Mouse (Mus musculus) heart, postnatal 25 days (tissue): Measurements from ENCODE around the gene Timm23. TPM values are rescaled to one million over a fixed set of nuclear protein-coding genes. Genes with fewer than 3 reads are reported as not detected.
A peak's percentile ranks its signal among the peaks of the same experiment; 100 is the strongest.
"Not testable (repeated sequence)": the region's sequence is repeated elsewhere in the genome, so short reads cannot be mapped to it uniquely, and the experiment has no call there.

Experiments used
- DNase-seq: peaks from one replicate; pipeline ENCODE4 v3.0.0; 2022; ENCODE audit warnings: low spot score
- intact Hi-C: fragments of 180-260 bp; cut with DNase I; formaldehyde crosslinking; loops from one replicate; pipeline ENCODE4 v1.15.1; 2025
- total RNA-seq, 2 experiments: library from RNA; stranded (reverse); gene quantifications; 2 replicates each; pipeline ENCODE4 v1.2.3; 2021

Timm23 gene
- total RNA-seq: 100 to 1,000 TPM; 209 to 233 TPM

GRCm38 (mm10) chr14:32201791-32202451, at the start of gene Timm23, which contains the start of gene Parg:
Gene Timm23, minus strand, starts transcription at chr14:32201898.
Gene Parg, plus strand, starts transcription at chr14:32201949.
- intact Hi-C loops: no loop called here
- DNase-seq: peak; percentile 74

GRCm38 (mm10) chr14:32249616-32250015, 47.9 kb upstream of the Timm23 start:
- intact Hi-C loops: no loop called here
- DNase-seq: no peak

- DNase-seq: no peak
- intact Hi-C loops: no loop called here
These were observed 44.3 kb upstream of the Timm23 start for GRCm38 (mm10) chr14:32246019-32246418.

GRCm38 (mm10) chr14:32242401-32242800, 40.7 kb upstream of the Timm23 start:
- intact Hi-C loops: no loop called here
- DNase-seq: no peak

GRCm38 (mm10) chr14:32228996-32229395, 27.3 kb upstream of the Timm23 start:
- DNase-seq: no peak
- intact Hi-C loops: loop anchor here (2.0 kb wide), 2 partner anchors 244 to 254 kb away; no protein-coding TSS in a partner anchor

GRCm38 (mm10) chr14:32226601-32227000, 24.9 kb upstream of the Timm23 start:
- no peak for DNase-seq
- intact Hi-C loops: no loop called here

GRCm38 (mm10) chr14:32201354-32201753, 344 bp downstream of the Timm23 start:
- no peak for DNase-seq
- intact Hi-C loops: no loop called here

- intact Hi-C loops: loop anchor here (5.0 kb wide), 2 partner anchors 66 to 241 kb away; no protein-coding TSS in a partner anchor
- DNase-seq: not testable (repeated sequence)
These were observed 8.1 kb downstream of the Timm23 start for GRCm38 (mm10) chr14:32193557-32193956.

GRCm38 (mm10) chr14:32192437-32192836, 9.3 kb downstream of the Timm23 start:
- DNase-seq: no peak
- intact Hi-C loops: loop anchor here (5.0 kb wide), 2 partner anchors 65 to 240 kb away; no protein-coding TSS in a partner anchor

GRCm38 (mm10) chr14:32191926-32192325, 9.8 kb downstream of the Timm23 start:
- no peak for DNase-seq
- intact Hi-C loops: loop anchor here (5.0 kb wide), 2 partner anchors 65 to 240 kb away; no protein-coding TSS in a partner anchor

- intact Hi-C loops: loop anchor here (5.0 kb wide), 2 partner anchors 64 to 239 kb away; no protein-coding TSS in a partner anchor
- no peak for DNase-seq
These were observed 10.9 kb downstream of the Timm23 start for GRCm38 (mm10) chr14:32190627-32191391.

GRCm38 (mm10) chr14:32183846-32184245, 17.9 kb downstream of the Timm23 start:
- DNase-seq: no peak
- intact Hi-C loops: no loop called here

- no peak for DNase-seq
- intact Hi-C loops: no loop called here
These were observed 20.8 kb downstream of the Timm23 start for GRCm38 (mm10) chr14:32180861-32181260.

- DNase-seq: no peak
- intact Hi-C loops: no loop called here
These were observed 22.1 kb downstream of the Timm23 start for GRCm38 (mm10) chr14:32179393-32180195.

GRCm38 (mm10) chr14:32176590-32176989, 25.1 kb downstream of the Timm23 start:
- DNase-seq, intact Hi-C loops: not testable (repeated sequence)

- DNase-seq: no peak
- intact Hi-C loops: no loop called here
These were observed 26.4 kb downstream of the Timm23 start for GRCm38 (mm10) chr14:32175310-32175709.

- no peak for DNase-seq
- intact Hi-C loops: no loop called here
These were observed 31.6 kb downstream of the Timm23 start for GRCm38 (mm10) chr14:32170137-32170536.

GRCm38 (mm10) chr14:32168653-32169231, 33.0 kb downstream of the Timm23 start:
- intact Hi-C loops: no loop called here

GRCm38 (mm10) chr14:32167326-32167725, 34.4 kb downstream of the Timm23 start:
- intact Hi-C loops: no loop called here
- DNase-seq: no peak

More at GRCm38 (mm10) chr14:32168653-32169231, 33.0 kb downstream of the Timm23 start:
- DNase-seq: no peak

GRCm38 (mm10) chr14:32166840-32167239, 34.9 kb downstream of the Timm23 start:
- intact Hi-C loops: no loop called here
- no peak for DNase-seq
